Mouse (Mus musculus): Measurements from ENCODE around the gene Trappc12.

Trappc12 gene

DNA sequence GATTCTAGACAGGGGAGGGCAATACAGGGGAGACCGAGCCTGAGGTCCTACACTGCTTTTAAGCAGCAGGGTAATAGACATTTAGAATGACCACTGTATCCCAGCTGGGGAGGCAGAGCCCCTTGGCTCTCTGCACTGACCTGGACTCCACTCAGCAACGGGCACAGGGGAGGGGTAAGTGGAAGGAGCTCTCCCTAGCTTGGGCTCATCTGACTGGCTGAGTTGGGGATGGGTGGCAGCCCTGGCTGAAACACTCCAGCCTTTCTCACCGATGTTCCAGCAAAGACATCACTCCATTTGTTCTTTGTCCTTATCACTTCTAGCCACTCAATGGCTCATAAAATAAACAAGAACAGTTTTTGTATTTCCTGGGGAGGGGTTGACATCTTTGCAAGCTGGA lies 56.5 kb downstream of the Trappc12 start:
- ATAC-seq (ENCODE audit: insufficient number of reproducible peaks, low FRiP score, low TSS enrichment) = no peak

DNA sequence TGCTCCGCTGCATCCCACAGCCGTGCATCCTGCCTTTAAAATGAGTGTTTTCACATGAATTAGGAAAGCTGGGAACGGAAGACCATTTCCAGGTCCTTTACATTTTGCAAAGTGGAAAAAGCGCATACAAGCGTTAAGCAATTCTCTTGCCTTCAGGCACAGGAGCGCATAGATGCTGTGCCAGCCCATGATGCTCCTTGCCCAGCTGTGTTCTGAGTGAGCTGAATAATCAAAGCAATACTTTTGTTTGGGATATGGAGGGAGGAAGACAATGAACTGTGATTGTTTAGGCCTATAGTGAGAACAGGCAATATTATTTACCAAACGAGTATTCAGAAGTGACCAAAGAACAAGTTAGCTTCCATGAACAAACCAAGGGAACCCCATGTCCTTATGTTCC lies 59.5 kb downstream of the Trappc12 start:
- no peak for ATAC-seq (ENCODE audit: insufficient number of reproducible peaks, low FRiP score, low TSS enrichment)

DNA sequence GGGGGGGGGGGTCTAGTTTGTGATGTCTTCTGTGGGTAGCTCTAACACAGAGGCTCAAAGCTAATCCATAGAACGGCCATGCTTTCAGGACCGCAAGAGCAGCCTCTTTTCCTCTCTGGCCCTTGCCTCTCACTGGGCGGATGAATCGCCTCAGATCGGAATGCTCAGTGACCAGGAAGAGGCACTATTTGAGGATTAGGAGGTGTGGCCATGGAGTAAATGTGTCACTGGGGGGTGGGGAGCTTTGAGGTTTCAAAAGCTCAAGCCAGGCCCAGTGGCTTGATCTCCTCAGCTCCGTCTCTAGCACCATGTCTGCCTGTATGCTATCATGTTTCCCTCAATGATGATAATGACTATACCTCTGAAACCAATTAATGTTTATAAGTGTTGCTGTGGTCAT lies 61.3 kb downstream of the Trappc12 start:
- ATAC-seq (ENCODE audit: insufficient number of reproducible peaks, low FRiP score, low TSS enrichment) = no peak

DNA sequence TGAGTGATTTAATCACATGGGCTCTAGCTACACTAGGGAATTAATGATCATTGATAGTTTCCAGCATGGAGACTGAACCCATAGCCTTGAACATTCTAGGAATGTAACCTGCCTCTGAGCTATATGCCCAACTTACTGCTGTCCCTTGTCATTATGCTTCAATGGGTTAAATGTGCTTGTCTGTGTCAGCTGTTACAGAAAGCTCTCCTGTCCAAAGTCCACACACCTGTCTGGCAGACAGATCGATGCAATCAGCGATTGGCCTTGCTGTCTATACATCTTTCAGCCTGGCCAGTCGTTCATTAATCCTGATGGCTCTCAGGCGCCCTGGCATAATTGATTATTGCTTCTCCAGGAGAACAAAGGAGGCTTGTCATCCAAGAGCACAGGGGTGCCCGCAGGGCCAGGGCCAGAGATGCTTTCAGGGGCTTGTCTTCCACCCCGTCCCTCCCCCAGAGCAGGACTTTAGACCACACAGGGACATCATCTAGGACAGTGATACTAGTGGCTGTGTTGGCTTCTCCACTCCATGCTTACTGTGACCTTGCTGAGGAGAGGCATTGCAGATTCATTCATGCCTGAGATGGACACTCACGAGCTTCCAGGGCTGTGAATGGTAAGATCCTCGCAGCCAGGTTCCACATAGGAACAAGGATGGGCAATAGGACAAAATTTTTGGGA lies 63.9 kb downstream of the Trappc12 start:
- ATAC-seq (ENCODE audit: insufficient number of reproducible peaks, low FRiP score, low TSS enrichment) = no peak

DNA sequence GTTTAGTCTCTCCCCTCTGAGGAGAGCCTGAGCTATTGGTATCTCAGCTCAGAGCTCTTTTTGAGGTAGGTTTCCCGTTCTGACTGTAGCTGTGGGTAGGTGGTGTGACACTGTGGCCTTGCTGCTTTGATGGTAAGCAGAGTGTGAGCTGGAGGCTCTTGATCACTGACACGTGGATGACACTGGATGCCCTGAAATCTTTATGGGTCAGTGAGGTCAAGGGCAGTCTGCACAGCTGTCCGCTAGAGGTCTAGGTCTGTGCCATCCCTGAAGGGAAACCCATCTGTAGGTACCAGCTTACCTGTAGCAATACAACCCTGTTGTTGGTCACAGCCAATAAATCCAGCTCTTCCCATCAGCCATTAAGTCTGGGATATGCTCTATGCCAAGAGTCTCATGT lies 64.5 kb downstream of the Trappc12 start:
- ATAC-seq (ENCODE audit: insufficient number of reproducible peaks, low FRiP score, low TSS enrichment) = no peak

DNA sequence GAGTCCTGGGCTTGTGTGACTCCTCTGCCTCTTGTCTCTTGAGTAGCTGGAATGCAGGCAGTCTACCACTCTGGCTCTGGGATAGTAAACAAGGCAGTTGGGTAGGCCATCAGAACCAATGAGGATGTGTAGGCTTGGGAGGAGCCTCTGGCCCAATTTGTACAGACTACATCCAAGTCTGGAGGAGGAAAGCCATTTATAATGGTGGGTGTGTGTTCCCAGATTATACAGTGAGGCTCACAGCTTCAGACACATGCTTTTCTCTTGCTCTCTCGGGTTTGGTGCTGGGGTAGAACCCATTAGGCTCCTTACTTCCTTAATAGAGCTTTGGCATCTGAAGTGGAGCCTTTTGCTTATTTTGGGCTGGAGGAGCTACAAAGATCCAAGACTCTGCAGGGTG lies 65.6 kb downstream of the Trappc12 start:
- ATAC-seq (ENCODE audit: insufficient number of reproducible peaks, low FRiP score, low TSS enrichment) = no peak

DNA sequence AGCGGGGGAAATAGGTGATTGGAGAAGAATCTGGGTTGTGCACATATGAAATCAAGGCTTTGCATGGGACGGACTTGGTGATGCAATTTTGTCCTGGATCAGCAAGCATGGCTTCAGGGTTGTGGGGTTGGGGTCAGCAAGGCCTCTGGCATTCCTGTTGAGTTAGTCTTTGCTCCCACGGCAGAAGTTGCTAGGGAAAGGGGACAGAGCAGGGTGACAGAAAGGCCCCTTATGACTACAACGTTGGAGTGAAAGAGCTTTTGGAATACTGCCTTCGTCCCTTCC lies 74.4 kb downstream of the Trappc12 start:
- ATAC-seq (ENCODE audit: insufficient number of reproducible peaks, low FRiP score, low TSS enrichment) = peak; percentile 12; the same call in 1 of the 2 replicates

DNA sequence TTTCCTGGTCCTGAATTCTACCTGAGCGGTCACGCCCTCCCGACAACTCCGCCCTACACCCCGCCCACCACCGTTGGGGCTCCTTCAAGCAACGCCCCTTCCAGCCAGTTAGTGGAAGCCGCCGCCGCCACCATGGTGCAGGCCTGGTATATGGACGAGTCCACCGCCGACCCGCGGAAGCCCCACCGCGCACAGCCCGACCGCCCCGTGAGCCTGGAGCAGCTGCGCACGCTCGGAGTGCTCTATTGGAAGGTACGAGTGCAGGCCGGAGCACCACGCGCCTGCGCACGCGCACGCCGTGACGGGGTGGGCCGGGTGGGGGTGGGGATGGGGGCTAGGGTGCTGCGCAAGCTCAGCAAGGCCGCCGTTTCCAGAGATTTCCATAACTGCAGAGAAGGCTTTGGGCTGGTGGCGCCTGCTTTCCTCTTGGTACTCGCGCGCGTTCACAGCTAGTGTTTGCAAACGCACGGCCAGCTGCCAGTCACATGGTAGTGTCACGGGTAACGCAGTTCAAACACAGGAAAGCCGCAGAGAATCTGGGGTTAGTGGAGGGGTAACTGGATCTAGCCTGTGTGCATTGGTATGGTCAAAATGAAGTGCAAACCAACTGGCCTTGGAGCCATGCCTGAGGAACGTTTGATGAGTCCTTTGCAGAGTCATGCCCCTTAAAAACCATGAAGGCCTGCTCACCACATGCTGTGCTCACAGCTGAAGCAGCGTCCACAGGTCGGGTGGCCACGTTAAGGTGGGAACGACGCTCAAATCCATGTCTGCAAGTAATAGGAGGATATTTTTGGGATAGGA lies 74.9 kb downstream of the Trappc12 start, which contains the start of gene Adi1:
Gene Adi1, plus strand, starts transcription at position 111 of the 804 bp plus-strand sequence.
- ATAC-seq (ENCODE audit: insufficient number of reproducible peaks, low FRiP score, low TSS enrichment) = peak; percentile 88

DNA sequence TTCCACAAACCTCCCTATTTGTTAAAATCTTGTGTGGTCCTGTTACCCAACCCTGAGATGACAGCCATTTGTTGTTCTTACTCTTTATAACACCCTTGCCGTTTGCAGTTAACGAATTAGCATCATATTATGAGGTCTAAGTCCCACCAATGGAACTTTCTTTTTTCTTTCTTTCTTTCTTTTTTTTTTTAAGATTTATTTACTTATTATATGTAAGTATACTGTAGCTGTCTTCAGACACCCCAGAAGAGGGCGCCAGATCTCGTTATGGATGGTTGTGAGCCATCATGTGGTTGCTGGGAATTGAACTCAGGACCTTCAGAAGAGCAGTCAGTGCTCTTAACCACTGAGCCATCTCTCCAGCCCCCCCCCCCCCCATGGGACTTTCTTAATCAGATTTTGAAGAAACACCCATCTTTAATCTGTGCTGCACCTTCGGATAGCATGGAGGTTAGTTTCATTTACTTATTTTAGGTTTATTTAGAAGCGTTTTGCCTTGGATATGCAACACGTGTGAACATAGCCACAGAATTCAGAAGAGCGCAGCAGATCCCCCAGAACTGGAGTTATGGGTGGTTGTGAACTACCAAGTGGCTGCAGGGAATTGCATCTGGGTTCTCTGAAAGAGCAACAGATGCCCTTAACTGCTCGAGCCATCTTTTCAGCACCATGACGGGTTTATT lies 76.1 kb downstream of the Trappc12 start:
- ATAC-seq (ENCODE audit: insufficient number of reproducible peaks, low FRiP score, low TSS enrichment) = no peak

GRCm38 (mm10) chr12:28667287-28667686 lies 83.0 kb downstream of the Trappc12 start:
- no peak for ATAC-seq (ENCODE audit: insufficient number of reproducible peaks, low FRiP score, low TSS enrichment)

DNA sequence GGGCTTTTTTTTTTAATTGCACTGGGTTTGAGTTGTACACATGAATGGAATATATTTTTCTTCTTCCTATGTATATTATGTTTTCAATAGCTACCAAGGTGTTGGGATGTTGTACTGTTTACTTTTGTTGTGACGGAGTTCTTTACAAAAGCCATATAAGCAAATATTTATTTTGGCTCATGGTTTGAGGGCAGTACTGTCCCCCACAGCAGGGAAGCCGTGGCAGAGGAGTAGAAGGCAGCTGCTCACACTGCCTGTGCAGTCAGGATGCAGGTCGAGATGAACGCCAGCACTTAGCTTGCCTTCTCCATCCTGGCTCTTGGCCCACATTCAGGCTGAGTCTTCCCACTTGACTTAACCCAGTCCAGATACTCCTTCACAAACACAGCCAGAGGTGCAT lies 83.5 kb downstream of the Trappc12 start:
- ATAC-seq (ENCODE audit: insufficient number of reproducible peaks, low FRiP score, low TSS enrichment) = no peak

GRCm38 (mm10) chr12:28662628-28663027 lies 87.6 kb downstream of the Trappc12 start:
- no peak for ATAC-seq (ENCODE audit: insufficient number of reproducible peaks, low FRiP score, low TSS enrichment)

GRCm38 (mm10) chr12:28649141-28650110 lies 100.8 kb downstream of the Trappc12 start, which contains the start of gene Rnaseh1:
Rnaseh1 (plus strand) TSS chr12:28649602.
- peak; percentile 94 for ATAC-seq (ENCODE audit: insufficient number of reproducible peaks, low FRiP score, low TSS enrichment)
